Mouse (Mus musculus) macrophage (primary cell): ENCODE results near the gene Ugt1a1. TPM values are rescaled to one million over a fixed set of nuclear protein-coding genes. Genes with fewer than 3 reads are reported as not detected.
"Not testable (repeated sequence)": the region's sequence is repeated elsewhere in the genome, so short reads cannot be mapped to it uniquely, and the experiment has no call there.

ENCODE experiments used
- H3K27ac ChIP-seq: fragments of 350-480 bp; formaldehyde crosslinking; 2 replicates; pipeline ENCODE4 v1.9.0; 2021
- H3K36me3 ChIP-seq: fragments of 350-480 bp; formaldehyde crosslinking; 2 replicates; pipeline ENCODE4 v1.9.0; 2021; ENCODE audit errors: inconsistent target
- H3K4me3 ChIP-seq: fragments of 350-480 bp; formaldehyde crosslinking; 2 replicates; pipeline ENCODE4 v1.9.0; 2021; ENCODE audit errors: inconsistent target
- H3K79me2 ChIP-seq: fragments of 350-480 bp; formaldehyde crosslinking; 2 replicates; pipeline ENCODE4 v1.9.0; 2021; ENCODE audit errors: inconsistent target
- whole genome bisulfite sequencing: methylation state at CpG from one replicate; pipeline ENCODE4 v1.1.7; 2026; ENCODE audit warnings: inconsistent platforms; ENCODE audit not compliant: missing documents; 5-methylcytosine and 5-hydroxymethylcytosine counted together
- polyA plus RNA-seq: library from polyadenylated mRNA; stranded (reverse); fragments of 250-400 nt; gene quantifications from 3 replicates; pipeline ENCODE4 v1.2.4, GENCODE M21; 2018; ENCODE audit warnings: inconsistent platforms

Gene Ugt1a1
- polyA plus RNA-seq, 1 experiment from 2014 or later = not detected

DNA sequence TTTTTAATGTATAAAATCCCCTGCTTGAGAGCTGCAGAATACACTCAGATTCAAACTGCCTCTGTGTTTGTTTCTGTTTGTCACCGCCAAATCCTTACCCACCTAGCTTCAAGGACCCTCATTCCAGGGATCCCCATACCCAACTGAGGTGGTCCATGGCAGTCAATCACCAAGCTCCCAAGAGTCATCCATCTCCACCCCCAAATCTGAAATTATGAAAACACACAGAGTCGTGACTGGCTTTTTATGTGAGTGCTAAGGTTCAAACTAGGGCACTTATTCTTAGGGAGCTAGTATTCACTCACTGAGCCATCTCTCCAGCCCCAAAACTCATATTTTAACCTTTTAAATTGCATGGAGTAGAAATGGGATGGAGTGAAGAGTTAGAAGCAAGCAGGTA is 13.5 kb downstream of the Ugt1a1 start:
- 47% methylated on average over 2 of the region's 2 CpGs for WGBS
- H3K27ac ChIP-seq, H3K36me3 ChIP-seq, H3K79me2 ChIP-seq, H3K4me3 ChIP-seq: not testable (repeated sequence)

DNA sequence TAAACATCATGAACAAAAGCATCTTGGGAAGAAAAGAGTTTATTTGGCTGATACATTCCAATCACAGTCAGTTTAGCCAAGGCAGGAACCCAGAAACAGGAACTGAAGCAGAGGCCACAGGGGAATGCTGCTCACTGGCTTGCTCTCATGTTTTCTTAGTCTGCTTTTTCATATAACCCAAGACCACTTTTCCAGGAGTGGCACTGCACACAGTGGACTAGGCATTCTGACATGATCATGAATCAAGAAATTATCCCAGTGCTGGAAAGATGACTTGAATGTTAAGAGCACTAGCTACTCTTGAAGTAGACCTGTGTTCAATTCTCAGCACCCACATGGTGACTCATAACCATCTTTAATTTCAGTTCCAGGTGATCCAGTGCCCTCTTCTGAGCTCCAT is 14.0 kb downstream of the Ugt1a1 start:
- no peak overlapping the region for H3K27ac ChIP-seq
- H3K79me2 ChIP-seq = no peaks in the 10 kb centered on the region
- no peaks in the 10 kb centered on the region for H3K36me3 ChIP-seq
- H3K4me3 ChIP-seq = no peak overlapping the region

DNA sequence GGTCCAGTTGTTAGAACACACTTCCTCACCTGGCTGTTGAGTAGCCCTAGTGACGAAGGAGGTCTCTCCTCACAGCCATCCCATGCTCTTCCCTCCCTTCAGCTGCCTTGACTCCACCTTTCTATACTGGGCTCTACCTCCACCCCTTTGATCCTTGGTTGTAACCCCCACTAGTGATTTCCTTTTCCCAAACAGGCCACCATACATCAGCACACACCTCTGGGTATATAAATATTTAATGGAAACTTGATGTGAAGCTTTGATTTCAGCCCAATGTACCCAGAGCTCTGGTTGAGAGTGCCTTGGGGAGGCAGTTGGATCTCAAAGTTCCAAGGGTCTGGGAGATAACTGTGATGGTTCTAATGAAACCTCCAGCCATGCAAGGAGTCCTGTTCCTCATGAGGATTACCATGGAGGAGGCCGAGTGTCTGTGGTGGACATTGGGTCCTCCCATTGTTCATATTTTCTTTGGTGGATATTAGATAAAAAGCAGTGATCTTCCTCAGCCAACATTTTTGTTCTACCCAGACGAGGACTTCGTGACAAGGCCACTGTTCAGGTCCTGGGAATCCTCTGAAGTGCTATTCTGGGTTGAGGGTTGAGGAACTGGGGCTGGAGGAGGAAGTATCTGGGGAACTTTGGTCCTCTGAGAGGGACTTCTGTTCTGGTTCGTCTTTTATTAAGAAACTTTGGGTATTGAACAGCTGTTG is 15.1 kb downstream of the Ugt1a1 start, which contains the start of gene Mroh2a:
Mroh2a (plus strand) TSS at position 317 of the 710 bp plus-strand sequence.
- H3K27ac ChIP-seq = no peak within 1 kb of the TSS
- no peaks in the 10 kb centered on the region for H3K36me3 ChIP-seq
- no peaks in the 10 kb centered on the region for H3K79me2 ChIP-seq
- no peak within 1 kb of the TSS for H3K4me3 ChIP-seq
- WGBS = 46% methylated on average over 5 of the region's 5 CpGs

DNA sequence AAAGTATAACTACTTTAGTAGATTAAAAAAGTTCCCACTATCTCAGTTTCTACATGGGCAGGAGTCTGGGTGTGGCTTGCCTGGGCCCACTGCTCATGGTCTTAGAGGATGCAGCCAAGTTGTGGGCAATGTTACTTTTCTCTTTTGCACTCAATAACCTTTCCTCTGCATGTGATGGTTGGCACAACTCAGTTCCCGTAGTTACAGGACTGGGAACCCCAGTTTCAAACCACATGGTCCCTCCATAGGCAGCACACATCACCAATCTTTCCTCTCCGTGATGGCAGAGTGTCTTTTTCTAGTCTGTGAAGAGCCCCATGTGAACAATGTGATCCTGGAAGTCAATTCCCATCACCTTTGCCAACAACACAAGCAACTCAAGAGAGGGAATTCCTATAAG is 15.7 kb downstream of the Ugt1a1 start:
- no peaks in the 10 kb centered on the region for H3K36me3 ChIP-seq
- no peak overlapping the region for H3K27ac ChIP-seq
- 62% methylated on average over 2 of the region's 2 CpGs for WGBS
- no peaks in the 10 kb centered on the region for H3K79me2 ChIP-seq
- no peak overlapping the region for H3K4me3 ChIP-seq

DNA sequence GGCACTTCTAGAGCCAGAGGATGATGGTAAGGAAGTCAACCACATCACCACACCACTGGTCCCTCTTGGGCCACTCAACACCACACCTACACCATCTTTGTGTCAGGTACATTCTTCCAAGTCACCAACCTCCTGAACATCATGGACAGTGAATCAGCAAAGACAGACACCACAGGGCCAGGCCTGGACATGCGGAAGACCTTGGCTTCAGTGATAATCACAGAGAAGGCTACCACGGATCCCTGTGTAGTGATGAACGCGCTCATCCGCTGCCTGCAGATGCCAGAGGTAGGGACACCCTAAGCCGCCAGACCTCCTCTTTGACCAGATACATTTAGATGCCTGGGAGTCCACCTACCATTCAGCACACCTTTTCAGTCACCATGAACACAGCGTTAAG is 16.4 kb downstream of the Ugt1a1 start:
- H3K79me2 ChIP-seq = no peaks in the 10 kb centered on the region
- no peaks in the 10 kb centered on the region for H3K36me3 ChIP-seq
- no peak overlapping the region for H3K4me3 ChIP-seq
- no peak overlapping the region for H3K27ac ChIP-seq
- WGBS = 72% methylated on average over 7 of the region's 7 CpGs

DNA sequence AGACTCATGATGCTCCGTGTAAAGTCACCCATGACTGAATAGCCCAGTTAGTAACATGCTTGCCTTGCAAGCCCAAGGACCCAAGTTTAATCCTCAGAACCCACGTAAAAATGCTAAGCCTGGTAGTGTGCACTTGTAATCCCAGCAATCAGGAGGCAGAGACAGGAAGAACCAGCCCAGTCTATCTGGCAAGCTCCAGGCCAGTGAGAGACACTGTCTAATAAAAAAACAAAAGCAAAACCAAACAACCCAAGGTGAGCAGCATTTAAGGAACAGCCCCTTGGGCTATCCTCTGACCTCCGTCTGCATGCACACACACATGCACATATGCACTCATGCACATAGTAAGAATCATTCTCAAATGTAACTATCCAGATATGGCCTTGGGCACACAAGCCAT is 17.8 kb downstream of the Ugt1a1 start:
- no peak overlapping the region for H3K27ac ChIP-seq
- WGBS = 82% methylated on average over 3 of the region's 3 CpGs

DNA sequence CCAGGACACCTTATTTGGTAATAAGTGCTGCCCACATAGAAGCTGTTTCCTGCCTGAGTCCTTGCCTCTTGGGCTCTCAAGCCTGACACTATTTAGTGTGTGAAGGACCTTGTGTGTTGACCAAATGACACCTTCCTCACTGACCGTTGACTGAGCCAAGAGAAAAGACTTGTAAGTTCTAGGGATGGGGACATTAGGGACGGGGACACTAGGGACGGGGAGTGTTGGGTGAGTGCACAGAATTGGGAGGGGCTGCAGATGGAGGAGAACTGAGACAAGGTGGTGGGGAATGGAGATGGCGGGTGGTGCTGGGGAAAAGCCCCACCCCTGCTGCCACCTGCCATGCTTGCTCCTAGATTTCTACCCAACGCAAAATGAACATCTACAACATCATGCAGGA is 18.2 kb downstream of the Ugt1a1 start:
- H3K79me2 ChIP-seq = no peaks in the 10 kb centered on the region
- WGBS = 85% methylated on average over 5 of the region's 5 CpGs
- no peak overlapping the region for H3K27ac ChIP-seq
- no peak overlapping the region for H3K4me3 ChIP-seq
- H3K36me3 ChIP-seq = no peaks in the 10 kb centered on the region

More for the DNA sequence above, 17.8 kb downstream of the Ugt1a1 start:
- Histone ChIP-seq H3K36me3 (no peaks in the 10 kb centered on the region), H3K79me2 (no peaks in the 10 kb centered on the region), H3K4me3 (no peak overlapping the region)

DNA sequence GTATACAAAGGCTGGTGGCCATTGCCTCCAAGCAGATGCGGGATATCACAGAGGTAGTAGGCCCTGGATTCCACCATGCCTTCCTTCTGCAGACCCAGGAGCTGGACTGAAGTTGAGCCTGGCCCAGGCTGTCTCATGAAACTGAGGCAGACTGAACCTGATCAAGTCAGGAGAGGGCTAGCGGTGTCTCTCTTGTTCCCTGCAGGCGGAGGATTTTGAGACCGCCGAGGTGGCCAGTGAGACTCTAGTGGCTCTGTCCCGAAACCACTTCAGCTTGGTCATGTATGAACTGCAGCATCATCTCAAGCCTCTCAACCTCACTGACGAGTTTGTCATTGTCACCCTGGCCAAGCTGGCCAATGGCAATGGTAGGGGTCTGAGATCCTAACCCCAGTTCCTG is 18.7 kb downstream of the Ugt1a1 start:
- 71% methylated on average over 7 of the region's 7 CpGs for WGBS
- H3K79me2 ChIP-seq = no peaks in the 10 kb centered on the region
- no peaks in the 10 kb centered on the region for H3K36me3 ChIP-seq
- no peak overlapping the region for H3K27ac ChIP-seq
- H3K4me3 ChIP-seq = no peak overlapping the region

DNA sequence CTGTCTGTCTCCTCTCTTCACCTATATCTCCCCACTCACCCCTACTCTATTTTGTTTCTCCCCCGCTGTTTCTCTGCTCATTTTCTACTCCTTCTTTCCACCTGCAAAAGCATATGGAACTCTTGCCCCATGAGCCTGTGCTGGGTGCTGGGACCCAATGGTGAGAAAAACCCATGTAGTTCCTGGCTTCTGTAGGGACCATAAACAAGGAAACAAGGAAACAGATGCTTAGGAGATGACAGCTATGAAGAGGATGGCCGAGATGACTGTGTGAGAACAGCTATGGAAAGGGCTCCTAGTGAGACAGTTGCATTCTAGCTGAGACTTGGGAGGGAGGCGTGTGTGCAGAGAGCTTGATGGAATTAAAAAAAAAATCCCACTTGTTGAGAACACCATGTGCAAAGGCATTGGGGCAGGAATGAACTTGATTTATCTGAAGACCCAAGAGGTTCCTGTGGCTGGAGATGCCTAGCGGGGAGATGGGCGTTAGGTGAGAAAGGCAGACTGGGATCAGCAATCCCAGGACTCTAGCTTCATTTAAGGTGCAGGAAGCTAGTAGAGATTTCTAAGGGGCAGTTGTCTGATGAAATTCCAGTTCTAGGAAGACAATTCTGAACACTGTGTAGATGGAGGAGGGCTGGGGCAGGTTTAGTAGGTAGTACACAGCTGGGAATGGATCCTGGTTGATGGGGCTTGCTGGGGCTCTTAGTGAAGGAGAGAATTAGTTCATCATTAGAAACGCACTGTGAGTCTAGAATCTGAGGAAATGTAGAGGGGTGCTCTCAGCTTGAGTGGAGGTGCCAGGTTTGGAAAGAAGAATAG is 19.4 kb downstream of the Ugt1a1 start:
- no peaks in the 10 kb centered on the region for H3K36me3 ChIP-seq
- 77% methylated on average over 6 of the region's 6 CpGs for WGBS
- H3K4me3 ChIP-seq = no peak overlapping the region

DNA sequence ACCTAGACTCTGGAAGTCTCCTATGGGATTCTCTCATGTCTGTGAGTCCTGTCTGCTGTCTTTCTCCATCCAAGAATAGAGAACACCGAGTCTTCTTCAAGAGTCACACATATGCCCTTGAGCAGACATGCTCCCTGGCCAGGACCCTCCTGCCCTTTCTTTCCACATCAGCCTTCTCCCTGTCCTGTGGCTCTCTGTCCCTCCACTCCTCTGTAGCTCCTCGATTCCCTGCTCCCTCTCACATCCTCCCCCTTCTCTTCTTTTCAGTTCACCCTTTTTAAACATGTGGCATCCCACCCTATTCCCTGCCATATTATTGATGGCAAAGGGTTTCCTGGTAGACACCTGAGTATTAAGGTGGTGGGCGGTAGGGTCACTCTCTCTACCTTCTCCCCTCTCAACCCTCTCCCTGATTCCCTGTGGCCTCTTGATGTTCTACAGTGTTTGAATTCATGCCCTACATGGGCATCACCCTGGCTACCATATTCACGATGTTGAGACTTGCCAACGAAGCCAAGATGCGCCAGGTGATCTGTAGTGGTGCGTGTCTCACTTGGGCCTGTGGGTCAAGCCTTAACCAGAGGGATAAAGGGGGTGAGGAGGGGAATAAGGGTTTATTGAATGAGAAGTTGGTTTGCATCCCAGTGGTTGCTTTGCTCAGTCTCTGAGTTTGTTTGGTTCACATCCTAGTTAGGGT is 20.2 kb downstream of the Ugt1a1 start:
- no peak overlapping the region for H3K4me3 ChIP-seq
- 73% methylated on average over 7 of the region's 7 CpGs for WGBS

More for the DNA sequence above, 19.4 kb downstream of the Ugt1a1 start:
- no peaks in the 10 kb centered on the region for H3K79me2 ChIP-seq
- no peak overlapping the region for H3K27ac ChIP-seq

DNA sequence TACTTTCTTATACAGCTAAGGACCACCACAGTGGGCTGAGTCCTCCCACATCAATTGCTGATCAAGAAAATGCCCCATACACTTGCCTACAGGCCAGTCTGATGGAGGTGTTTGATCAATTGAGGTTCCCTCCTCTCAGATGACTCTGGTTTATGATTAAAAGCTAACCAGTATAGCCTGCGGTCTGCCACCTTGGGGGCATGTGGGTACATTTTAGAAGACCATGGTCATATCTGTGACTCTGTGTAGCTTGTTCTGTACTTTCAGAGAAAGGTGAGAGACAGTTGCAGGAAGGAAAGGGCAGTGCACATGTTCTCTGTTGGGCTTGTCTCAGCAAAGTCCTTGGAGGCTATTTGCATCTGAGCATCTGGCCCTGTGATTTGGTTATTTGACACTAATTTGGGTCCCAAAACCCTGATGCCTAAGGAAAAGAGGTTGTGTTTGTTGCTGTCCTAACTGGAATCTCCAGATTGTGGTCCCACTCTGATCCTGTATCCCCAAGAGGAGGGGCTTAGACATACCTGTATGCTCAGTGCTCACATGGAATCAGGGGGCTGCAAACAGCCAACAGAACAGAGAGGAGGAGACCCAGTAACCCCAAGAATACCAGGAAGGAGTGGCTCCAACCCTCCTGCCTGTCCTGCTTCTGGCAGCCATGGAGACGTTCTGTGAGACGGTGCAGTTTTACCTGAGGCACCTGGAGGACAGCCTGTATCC is 21.1 kb downstream of the Ugt1a1 start:
- Histone ChIP-seq H3K27ac (no peak overlapping the region), H3K79me2 (no peaks in the 10 kb centered on the region), H3K36me3 (no peaks in the 10 kb centered on the region), H3K4me3 (no peak overlapping the region)
- WGBS = 55% methylated on average over 3 of the region's 3 CpGs

More for the DNA sequence above, 20.2 kb downstream of the Ugt1a1 start:
- Histone ChIP-seq H3K27ac (no peak overlapping the region), H3K79me2 (no peaks in the 10 kb centered on the region), H3K36me3 (no peaks in the 10 kb centered on the region)

DNA sequence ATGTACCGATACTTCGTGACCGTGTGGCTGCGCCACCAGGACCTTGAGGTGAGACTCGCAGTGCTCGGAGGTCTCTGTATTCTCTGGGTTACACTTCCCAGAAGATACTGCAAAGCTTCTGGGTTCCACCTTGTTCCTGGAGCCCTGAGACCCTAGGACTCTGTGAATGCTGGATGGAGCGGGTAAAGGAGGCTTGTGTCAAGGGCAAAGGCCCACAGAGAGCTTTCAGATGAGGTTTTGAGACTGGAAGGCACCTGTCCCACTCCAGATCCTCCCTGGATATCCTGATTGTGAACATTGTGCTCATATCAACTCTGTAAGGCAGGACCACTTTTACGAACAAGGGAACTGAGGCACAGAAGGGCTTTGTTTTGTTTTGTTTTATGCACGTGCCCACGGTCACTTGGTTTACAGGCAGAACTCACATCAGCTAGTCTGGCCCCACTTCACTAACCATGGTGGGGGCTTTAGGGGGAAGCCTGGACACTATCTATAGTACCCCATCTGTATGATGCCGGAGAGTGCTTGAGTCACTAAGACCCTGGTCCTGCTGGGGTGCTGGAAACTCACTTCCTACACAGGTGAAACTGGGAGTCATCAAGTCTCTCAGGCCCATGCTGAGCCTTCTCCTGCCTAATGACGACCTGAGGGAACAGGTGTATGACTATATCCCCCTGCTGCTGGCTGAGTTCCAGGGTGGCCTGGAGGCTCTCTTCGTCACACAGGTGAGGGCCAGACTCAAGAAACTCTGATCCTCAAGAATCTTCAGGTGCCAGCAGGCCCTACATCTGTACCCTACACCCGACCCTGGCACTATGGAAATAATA is 21.9 kb downstream of the Ugt1a1 start:
- Histone ChIP-seq H3K27ac (no peak overlapping the region), H3K4me3 (no peak overlapping the region), H3K36me3 (no peaks in the 10 kb centered on the region), H3K79me2 (no peaks in the 10 kb centered on the region)
- 68% methylated on average over 14 of the region's 14 CpGs for WGBS

DNA sequence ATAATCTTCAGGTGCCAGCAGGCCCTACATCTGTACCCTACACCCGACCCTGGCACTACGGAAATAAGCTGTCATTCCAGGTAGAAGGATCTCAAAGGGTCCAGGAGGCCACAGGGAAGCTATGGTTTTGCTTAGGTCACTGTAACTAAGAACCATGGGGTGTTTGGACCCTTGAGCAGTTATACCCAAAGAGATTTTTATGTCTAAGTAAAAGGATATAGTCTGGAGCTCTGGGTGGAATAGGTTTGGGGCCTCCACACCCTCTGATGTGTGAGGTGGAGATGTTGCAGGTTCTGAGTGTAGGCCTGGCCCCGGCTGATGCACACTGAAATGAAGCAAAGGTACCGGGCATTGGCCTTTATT is 22.5 kb downstream of the Ugt1a1 start:
- Histone ChIP-seq H3K4me3 (no peak overlapping the region), H3K27ac (no peak overlapping the region), H3K36me3 (no peaks in the 10 kb centered on the region), H3K79me2 (no peaks in the 10 kb centered on the region)
- 67% methylated on average over 4 of the region's 4 CpGs for WGBS

DNA sequence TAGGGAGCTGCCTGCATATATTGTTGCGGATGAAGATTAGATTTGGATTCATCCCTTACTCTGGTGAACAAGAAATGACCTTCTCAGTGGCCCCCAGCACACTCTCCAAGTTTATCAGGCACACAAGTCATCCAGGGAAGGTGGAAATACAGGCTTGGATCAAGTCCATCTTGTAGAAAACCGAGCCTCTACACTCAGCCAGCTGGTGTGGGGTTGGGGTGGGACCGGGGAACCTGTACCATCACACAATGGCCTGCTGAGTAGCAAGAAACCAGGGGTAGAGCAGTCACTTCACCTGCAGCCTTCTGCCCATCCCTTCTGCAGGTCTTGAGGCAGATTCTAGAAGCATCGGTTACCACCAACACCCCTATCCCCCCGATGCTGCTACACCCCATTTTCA is 22.9 kb downstream of the Ugt1a1 start:
- Histone ChIP-seq H3K79me2 (no peaks in the 10 kb centered on the region), H3K27ac (no peak overlapping the region), H3K4me3 (no peak overlapping the region), H3K36me3 (no peaks in the 10 kb centered on the region)
- 42% methylated on average over 5 of the region's 5 CpGs for WGBS
